Mouse (Mus musculus) kidney, postnatal 0 days (tissue): ENCODE data around the gene Gm5414. TPM values are rescaled to one million over a fixed set of nuclear protein-coding genes. Genes with fewer than 3 reads are reported as not detected.

Experiments
- ATAC-seq: fragments of 200-750 bp; cut with Nextera tagmentation; replicated peaks from 2 replicates; pipeline ENCODE4 v1.8.0; 2017; ENCODE audit warnings: low read depth, moderate number of reproducible peaks, moderate TSS enrichment, moderate library complexity; ENCODE audit not compliant: low FRiP score
- DNase-seq: peaks from one replicate; pipeline ENCODE4 v3.0.0-alpha.2; 2016; ENCODE audit warnings: low spot score
- H3K27ac ChIP-seq: fragments of 300-500 bp; sonication (generic); 2 replicates; pipeline ENCODE4 v1.5.1; 2014; ENCODE audit warnings: mild to moderate bottlenecking
- H3K27me3 ChIP-seq: fragments of 300-500 bp; sonication (generic); 2 replicates; pipeline ENCODE4 v1.6.1; 2014; ENCODE audit warnings: low read length, mixed read lengths; ENCODE audit not compliant: insufficient read depth
- H3K36me3 ChIP-seq: fragments of 300-500 bp; sonication (generic); 2 replicates; pipeline ENCODE4 v1.6.1; 2014; ENCODE audit warnings: low read length, mixed read lengths; ENCODE audit not compliant: insufficient read depth
- H3K4me1 ChIP-seq: fragments of 300-500 bp; sonication (generic); replicated peaks from 2 replicates; pipeline ENCODE4 v1.6.1; 2014; ENCODE audit warnings: antibody characterized with exemption, low read length, mixed read lengths; ENCODE audit not compliant: insufficient read depth
- H3K4me2 ChIP-seq: fragments of 300-500 bp; sonication (generic); 2 replicates; pipeline ENCODE4 v1.6.1; 2014; ENCODE audit warnings: mild to moderate bottlenecking, low read length, moderate library complexity, mixed read lengths
- H3K4me3 ChIP-seq: fragments of 300-500 bp; sonication (generic); replicated peaks from 2 replicates; pipeline ENCODE4 v1.5.1; 2014; ENCODE audit warnings: low read depth, low read length
- H3K9ac ChIP-seq: fragments of 300-500 bp; sonication (generic); 2 replicates; pipeline ENCODE4 v1.6.1; 2014; ENCODE audit warnings: low read depth, low read length
- H3K9me3 ChIP-seq: fragments of 300-500 bp; sonication (generic); replicated peaks from 2 replicates; pipeline ENCODE4 v1.6.1; 2016; ENCODE audit warnings: low read length, inconsistent platforms, mixed read lengths
- CTCF ChIP-seq: IDR thresholded peaks from 2 replicates; pipeline ENCODE4 v1.5.1; 2016; ENCODE audit warnings: antibody characterized with exemption, low read depth, mild to moderate bottlenecking, moderate library complexity
- WGBS: fragments of 180-500 bp; shearing (Covaris S2); extraction: QIAGEN DNeasy Blood & Tissue Kit; methylation state at CpG from one replicate; pipeline ENCODE4 v1.1.7; 2014; 5-methylcytosine and 5-hydroxymethylcytosine counted together
- microRNA-seq: library from miRNA; unstranded; fragments of <30 nt; microRNA quantifications from one replicate; pipeline ENCODE4, GENCODE M21; 2016
- polyA plus RNA-seq: library from polyadenylated mRNA; unstranded; fragments of >200 nt; fragmentation: Nextera tagmentation; extraction: Ambion mirVana; gene quantifications from 2 replicates; pipeline ENCODE4 v1.2.1, GENCODE M21; 2015

Gm5414 gene
- polyA plus RNA-seq, 1 experiment from 2014 or later = not detected

DNA sequence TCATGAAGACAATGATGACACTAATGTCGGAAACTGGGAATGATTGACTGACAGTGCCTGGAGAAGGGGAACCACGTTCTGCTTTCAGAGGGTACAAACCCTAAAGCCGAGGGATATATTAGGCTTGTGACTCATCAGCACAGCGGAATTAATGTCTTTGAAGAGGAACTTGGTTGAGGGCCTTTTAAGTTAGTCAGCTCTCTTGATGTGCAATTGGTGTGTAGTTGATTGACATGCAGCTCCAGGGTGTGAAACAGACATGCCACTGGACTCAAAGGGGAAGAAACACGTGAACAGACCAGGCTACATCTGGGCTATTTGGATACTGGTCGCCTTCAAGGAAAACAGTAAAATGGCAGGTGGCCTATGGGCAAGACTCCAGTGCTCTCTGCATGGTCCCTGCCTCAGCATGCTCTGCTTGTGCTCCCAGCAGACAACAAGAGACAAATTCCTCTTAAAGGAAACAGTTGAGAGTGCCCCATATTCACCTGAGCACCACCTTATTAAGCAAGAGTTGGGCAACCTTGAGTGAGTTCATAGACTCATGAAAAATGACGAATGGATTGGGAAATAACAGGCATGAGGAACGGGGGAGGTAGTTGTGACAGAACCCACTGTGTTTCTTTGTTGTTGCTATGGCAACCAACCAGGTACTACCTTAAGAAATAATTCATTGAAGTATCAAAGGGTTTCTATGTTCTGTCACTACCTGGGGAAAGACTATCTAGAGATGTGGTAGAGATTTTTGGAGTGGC lies 44.6 kb downstream of the Gm5414 start:
- DNase-seq = no peak

DNA sequence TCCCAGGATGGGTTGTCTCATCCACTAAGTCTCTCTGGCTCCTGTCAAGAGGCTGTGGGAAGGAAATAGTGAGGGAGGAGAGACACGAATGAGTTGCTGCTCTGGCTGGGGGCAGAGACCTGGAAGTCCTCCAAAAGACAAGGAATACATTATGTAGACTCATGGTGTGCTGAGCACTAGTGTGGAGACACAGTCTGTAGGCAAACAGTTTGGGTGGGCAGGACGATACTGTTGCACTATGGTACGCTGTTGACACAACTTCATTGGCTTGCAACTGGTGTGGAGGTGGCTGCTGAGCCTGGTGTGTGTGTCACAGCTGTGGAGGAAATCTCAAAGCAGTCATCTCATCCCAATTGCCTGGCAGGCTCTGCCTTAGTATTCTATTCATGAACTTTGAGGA lies 46.3 kb downstream of the Gm5414 start:
- DNase-seq = no peak
- H3K27me3 ChIP-seq = no peaks in the 10 kb centered on the region
- no peak for TF ChIP-seq CTCF
- no peaks in the 10 kb centered on the region for H3K4me1 ChIP-seq
- H3K9ac ChIP-seq = no peak overlapping the region
- 71% methylated on average over 3 of the region's 3 CpGs for WGBS
- no peak for ATAC-seq
- no peaks in the 10 kb centered on the region for H3K36me3 ChIP-seq
- H3K4me3 ChIP-seq = no peak overlapping the region
- no peak overlapping the region for H3K4me2 ChIP-seq
- no peaks in the 10 kb centered on the region for H3K9me3 ChIP-seq
- no peak overlapping the region for H3K27ac ChIP-seq

More for the DNA sequence above, 44.6 kb downstream of the Gm5414 start:
- Histone ChIP-seq H3K4me3 (no peak overlapping the region), H3K27ac (no peak overlapping the region), H3K36me3 (no peaks in the 10 kb centered on the region), H3K4me2 (no peak overlapping the region), H3K9me3 (no peaks in the 10 kb centered on the region), H3K4me1 (no peaks in the 10 kb centered on the region), H3K9ac (no peak overlapping the region), H3K27me3 (no peaks in the 10 kb centered on the region)
- TF ChIP-seq CTCF = no peak
- ATAC-seq = no peak
- 84% methylated on average over 8 of the region's 8 CpGs for WGBS

GRCm38 (mm10) chr15:101575506-101575905 lies 52.5 kb downstream of the Gm5414 start:
- DNase-seq (no peak), ATAC-seq (no peak)
- Histone ChIP-seq H3K36me3 (no peaks in the 10 kb centered on the region), H3K9me3 (no peaks in the 10 kb centered on the region), H3K4me1 (no peaks in the 10 kb centered on the region), H3K4me2 (no peak overlapping the region), H3K27me3 (no peaks in the 10 kb centered on the region), H3K9ac (no peak overlapping the region), H3K27ac (no peak overlapping the region), H3K4me3 (no peak overlapping the region)
- TF ChIP-seq CTCF = no peak
- WGBS = 81% methylated on average over 5 of the region's 5 CpGs

Small RNA genes lying within 50 kb of the gene (microRNA-seq; reads per million reads assigned to microRNA genes)
- gene Gm44383 (not detected), gene Gm44479 (not detected)

Other genes starting within 250 kb of the Gm5414 start
- gene Krt7, start 217.1 kb downstream of the Gm5414 start, polyA plus RNA-seq = 226 and 229 TPM in 2 replicates
- gene Krt87, start 189.4 kb downstream of the Gm5414 start, polyA plus RNA-seq = 0.05 TPM in 1 of 2 replicates, not detected in the other
- 0.13 TPM in 1 of 2 replicates, not detected in the other for gene Krt88, start 180.4 kb downstream of the Gm5414 start, polyA plus RNA-seq
- gene Krt81, start 164.4 kb downstream of the Gm5414 start, polyA plus RNA-seq = not detected in 2 replicates
- not detected in 2 replicates for gene Krt86, start 154.7 kb downstream of the Gm5414 start, polyA plus RNA-seq
- gene Krt83, start 136.7 kb downstream of the Gm5414 start, polyA plus RNA-seq = not detected in 2 replicates
- not detected in 2 replicates for gene Gm49425, start 110.9 kb downstream of the Gm5414 start, polyA plus RNA-seq
- not detected in 2 replicates for gene Krt84, start 95.4 kb downstream of the Gm5414 start, polyA plus RNA-seq
- not detected in 2 replicates for gene Krt82, start 77.5 kb downstream of the Gm5414 start, polyA plus RNA-seq
- gene Krt90, start 65.2 kb downstream of the Gm5414 start, polyA plus RNA-seq = 0.09 TPM in 1 of 2 replicates, not detected in the other
- gene Krt75, start 54.3 kb downstream of the Gm5414 start, polyA plus RNA-seq = 0.14 and 0.20 TPM in 2 replicates
- gene Gm5478, start 19.2 kb upstream of the Gm5414 start, polyA plus RNA-seq = not detected in 2 replicates
- not detected in 2 replicates for gene Krt6b, start 52.1 kb upstream of the Gm5414 start, polyA plus RNA-seq
- gene Krt6a, start 66.1 kb upstream of the Gm5414 start, polyA plus RNA-seq = not detected in 2 replicates
- 0.77 and 3.0 TPM in 2 replicates for gene Krt5, start 84.7 kb upstream of the Gm5414 start, polyA plus RNA-seq
- not detected in 2 replicates for gene Krt71, start 114.9 kb upstream of the Gm5414 start, polyA plus RNA-seq
- gene Krt72, start 158.3 kb upstream of the Gm5414 start, polyA plus RNA-seq = not detected in 2 replicates
- not detected in 2 replicates for gene Krt73, start 174.2 kb upstream of the Gm5414 start, polyA plus RNA-seq
- gene Krt2, start 190.0 kb upstream of the Gm5414 start, polyA plus RNA-seq = not detected in 2 replicates
- gene Krt1, start 222.6 kb upstream of the Gm5414 start, polyA plus RNA-seq = 0.59 and 1.1 TPM in 2 replicates
- gene Krt77, start 241.5 kb upstream of the Gm5414 start, polyA plus RNA-seq = not detected in 2 replicates